Mouse (Mus musculus): ENCODE results near the gene Ryr3. TPM values are rescaled to one million over a fixed set of nuclear protein-coding genes. Genes with fewer than 3 reads are reported as not detected.

The Ryr3 gene
- polyA plus RNA-seq, 1 experiment from 2014 or later, result 0.85 TPM

DNA sequence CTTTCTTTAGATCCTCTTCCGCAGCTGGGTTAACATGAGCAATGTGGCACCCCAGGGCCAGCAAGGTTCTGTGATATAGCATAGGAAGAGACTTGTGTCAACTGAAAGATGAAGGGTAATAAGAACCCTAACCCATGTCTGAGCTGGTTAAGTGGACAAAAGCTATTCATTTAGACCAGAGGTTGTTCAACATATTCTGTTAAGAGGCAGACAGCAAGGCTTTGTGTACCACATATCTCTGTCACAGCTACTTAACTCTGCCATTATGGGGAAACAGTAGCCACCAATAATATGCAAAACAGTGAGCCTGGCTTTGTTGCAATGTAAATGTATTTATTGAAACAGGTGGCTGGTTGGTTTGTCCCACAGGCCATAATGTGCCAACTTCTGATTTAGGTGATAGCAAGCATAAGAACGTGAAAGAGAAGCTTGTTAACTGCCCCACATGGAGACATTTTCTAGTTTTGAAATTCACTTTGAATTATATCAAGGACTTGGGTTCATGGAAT, 350.8 kb downstream of the Ryr3 start:
- Histone ChIP-seq H3K27me3 (ENCODE audit: control insufficient read depth, insufficient read depth, low read length) (no peaks in the 10 kb centered on the region), H3K36me3 (ENCODE audit: control insufficient read depth, insufficient read depth, low read length) (no peaks in the 10 kb centered on the region), H3K9me3 (ENCODE audit: control insufficient read depth, low read length) (no peaks in the 10 kb centered on the region), H3K4me3 (ENCODE audit: low read depth, low read length) (no peak overlapping the region), H3K4me1 (ENCODE audit: control insufficient read depth, insufficient read depth, low read length) (no peaks in the 10 kb centered on the region), H3K27ac (ENCODE audit: low read depth, low read length) (no peak overlapping the region), H3K9ac (ENCODE audit: low read length) (no peak overlapping the region), H3K4me2 (ENCODE audit: low read depth) (no peak overlapping the region)
- 60% methylated on average over 2 of the region's 2 CpGs for WGBS
- peak; percentile 51; the same call in 1 of the 2 replicates for ATAC-seq (ENCODE audit: insufficient read depth, low FRiP score, low TSS enrichment)
- DNase-seq (ENCODE audit: low spot score), result no peak

DNA sequence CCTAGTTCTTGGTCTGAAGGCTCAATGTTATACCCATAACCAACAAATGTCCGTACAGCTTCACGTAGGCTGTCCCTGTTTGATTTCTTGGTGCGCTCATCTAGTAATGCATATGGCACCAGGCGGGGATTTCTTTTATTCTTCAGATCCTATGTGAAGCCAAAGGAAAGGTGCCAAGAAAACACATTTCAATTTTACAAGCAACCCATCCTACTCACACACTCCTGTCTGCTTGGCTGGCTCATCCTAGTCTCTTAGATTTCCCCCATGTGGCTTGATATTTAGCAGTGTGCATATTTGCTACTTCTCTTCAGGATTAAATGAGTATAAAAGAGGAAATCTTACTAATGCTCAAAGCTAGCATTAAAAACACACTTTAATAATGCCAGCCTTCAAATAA, 355.1 kb downstream of the Ryr3 start:
- WGBS, result 96% methylated on average over 4 of the region's 4 CpGs
- ATAC-seq (ENCODE audit: insufficient read depth, low FRiP score, low TSS enrichment) (no peak), DNase-seq (ENCODE audit: low spot score) (no peak)
- H3K27ac ChIP-seq (ENCODE audit: low read depth, low read length), result no peak overlapping the region
- no peaks in the 10 kb centered on the region for H3K36me3 ChIP-seq (ENCODE audit: control insufficient read depth, insufficient read depth, low read length)
- no peak overlapping the region for H3K9ac ChIP-seq (ENCODE audit: low read length)
- no peak overlapping the region for H3K4me3 ChIP-seq (ENCODE audit: low read depth, low read length)
- no peaks in the 10 kb centered on the region for H3K4me1 ChIP-seq (ENCODE audit: control insufficient read depth, insufficient read depth, low read length)
- H3K27me3 ChIP-seq (ENCODE audit: control insufficient read depth, insufficient read depth, low read length), result no peaks in the 10 kb centered on the region
- no peak overlapping the region for H3K4me2 ChIP-seq (ENCODE audit: low read depth)
- H3K9me3 ChIP-seq (ENCODE audit: control insufficient read depth, low read length), result no peaks in the 10 kb centered on the region

GRCm38 (mm10) chr2:112845583-112846512, 371.0 kb downstream of the Ryr3 start:
- H3K4me3 ChIP-seq (ENCODE audit: low read depth, low read length), result no peak overlapping the region
- no peak for ATAC-seq (ENCODE audit: insufficient read depth, low FRiP score, low TSS enrichment)
- no peaks in the 10 kb centered on the region for H3K9me3 ChIP-seq (ENCODE audit: control insufficient read depth, low read length)
- H3K9ac ChIP-seq (ENCODE audit: low read length), result no peak overlapping the region
- WGBS, result 36% methylated on average over 4 of the region's 4 CpGs
- no peaks in the 10 kb centered on the region for H3K27me3 ChIP-seq (ENCODE audit: control insufficient read depth, insufficient read depth, low read length)
- no peaks in the 10 kb centered on the region for H3K4me1 ChIP-seq (ENCODE audit: control insufficient read depth, insufficient read depth, low read length)
- no peak overlapping the region for H3K27ac ChIP-seq (ENCODE audit: low read depth, low read length)
- DNase-seq (ENCODE audit: low spot score), result no peak
- no peak overlapping the region for H3K4me2 ChIP-seq (ENCODE audit: low read depth)
- H3K36me3 ChIP-seq (ENCODE audit: control insufficient read depth, insufficient read depth, low read length), result no peaks in the 10 kb centered on the region

DNA sequence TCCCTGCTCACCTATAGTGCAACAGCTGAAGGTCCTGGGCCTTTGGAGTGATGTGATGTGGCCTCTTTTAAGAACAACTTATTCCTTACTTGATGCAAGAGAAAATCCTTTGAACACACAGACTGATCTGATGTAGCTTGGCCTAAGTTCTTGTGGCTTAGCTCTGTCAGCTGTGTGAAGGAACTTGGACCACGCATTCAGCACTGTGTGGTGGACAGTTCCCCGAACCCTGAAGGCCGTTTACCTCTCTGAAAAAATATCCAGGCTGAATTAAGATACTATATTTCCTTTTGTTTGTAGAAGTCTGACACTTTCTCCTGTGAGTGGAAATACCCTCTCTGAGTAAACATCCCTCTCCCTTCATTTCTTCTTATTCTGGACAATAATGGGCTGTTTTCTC, 374.0 kb downstream of the Ryr3 start:
- H3K36me3 ChIP-seq (ENCODE audit: control insufficient read depth, insufficient read depth, low read length), result no peaks in the 10 kb centered on the region
- ATAC-seq (ENCODE audit: insufficient read depth, low FRiP score, low TSS enrichment) (no peak), DNase-seq (ENCODE audit: low spot score) (no peak)
- 41% methylated on average over 3 of the region's 3 CpGs for WGBS
- H3K9ac ChIP-seq (ENCODE audit: low read length), result no peak overlapping the region
- H3K4me2 ChIP-seq (ENCODE audit: low read depth), result no peak overlapping the region
- H3K27me3 ChIP-seq (ENCODE audit: control insufficient read depth, insufficient read depth, low read length), result no peaks in the 10 kb centered on the region
- H3K9me3 ChIP-seq (ENCODE audit: control insufficient read depth, low read length), result no peaks in the 10 kb centered on the region
- H3K27ac ChIP-seq (ENCODE audit: low read depth, low read length), result no peak overlapping the region
- H3K4me3 ChIP-seq (ENCODE audit: low read depth, low read length), result no peak overlapping the region
- no peaks in the 10 kb centered on the region for H3K4me1 ChIP-seq (ENCODE audit: control insufficient read depth, insufficient read depth, low read length)

DNA sequence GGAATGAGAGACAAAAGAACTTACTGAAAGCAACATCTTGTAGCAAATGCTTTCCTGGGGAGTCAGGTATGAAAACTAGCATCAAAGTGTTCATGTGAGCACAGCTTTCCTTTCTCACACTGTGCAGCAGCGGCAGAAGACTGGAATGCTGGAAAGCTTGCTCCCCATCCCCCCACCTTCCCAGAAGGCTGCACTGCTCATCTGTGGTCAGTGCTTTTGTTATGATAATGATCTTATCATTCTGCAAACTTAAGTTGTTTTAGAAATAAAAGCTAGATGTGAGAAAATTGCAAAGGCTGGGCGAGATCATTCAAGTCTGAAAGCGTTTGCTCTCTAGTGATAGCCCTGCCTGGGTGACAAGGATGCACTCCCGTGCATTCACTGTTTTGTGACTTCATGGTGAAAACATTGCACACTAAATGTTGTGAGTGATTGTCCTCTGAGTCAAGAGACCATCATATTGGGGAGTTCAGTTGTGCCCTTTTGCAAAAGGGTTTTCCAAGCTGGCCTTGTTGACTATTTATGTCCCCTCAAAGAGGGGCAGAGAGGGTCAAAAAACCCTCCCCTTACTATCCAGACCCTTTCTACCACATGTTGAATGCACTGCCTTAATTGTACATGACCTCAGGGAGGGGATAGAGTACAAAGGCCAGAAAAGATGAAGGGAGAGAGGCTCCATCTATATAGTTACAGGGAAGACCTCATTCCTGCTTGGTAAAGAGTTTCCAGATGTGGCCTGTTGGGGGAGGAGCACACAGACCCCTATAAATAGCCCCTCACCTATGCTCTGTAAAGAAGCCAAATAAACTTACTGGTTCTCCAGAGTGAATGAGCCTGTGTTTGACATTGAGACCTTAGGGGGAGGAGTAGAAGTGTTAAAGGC, 385.2 kb downstream of the Ryr3 start:
- Histone ChIP-seq H3K27me3 (ENCODE audit: control insufficient read depth, insufficient read depth, low read length) (no peaks in the 10 kb centered on the region), H3K9me3 (ENCODE audit: control insufficient read depth, low read length) (no peaks in the 10 kb centered on the region), H3K4me2 (ENCODE audit: low read depth) (no peak overlapping the region), H3K9ac (ENCODE audit: low read length) (no peak overlapping the region), H3K4me3 (ENCODE audit: low read depth, low read length) (no peak overlapping the region), H3K4me1 (ENCODE audit: control insufficient read depth, insufficient read depth, low read length) (0 out of 2 replicates have a peak, but pooled peaks cover 3% of the 10 kb centered on the region), H3K36me3 (ENCODE audit: control insufficient read depth, insufficient read depth, low read length) (no peaks in the 10 kb centered on the region), H3K27ac (ENCODE audit: low read depth, low read length) (no peak overlapping the region)
- DNase-seq (ENCODE audit: low spot score), result no peak
- ATAC-seq (ENCODE audit: insufficient read depth, low FRiP score, low TSS enrichment), result no peak
- 44% methylated on average over 4 of the region's 4 CpGs for WGBS

DNA sequence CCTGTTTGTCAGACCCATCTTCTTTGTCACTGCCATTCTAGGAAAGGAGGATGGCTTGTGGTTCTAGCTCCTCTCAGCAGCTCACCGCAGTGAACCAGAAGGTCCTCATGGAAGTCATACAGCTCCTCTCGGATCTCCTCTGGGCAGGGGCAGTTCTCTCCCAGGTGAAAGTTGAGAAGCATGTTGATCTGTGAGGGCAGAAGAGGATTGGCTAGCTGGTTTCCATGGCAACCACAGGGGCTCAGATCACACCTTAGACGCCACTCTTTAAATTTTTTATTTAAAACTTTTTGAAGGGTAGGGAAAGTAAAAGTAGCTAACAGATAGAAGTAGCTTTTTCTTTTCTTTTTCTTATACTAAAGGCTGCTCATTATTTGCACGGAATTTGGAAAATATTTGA, 390.3 kb downstream of the Ryr3 start:
- no peak overlapping the region for H3K27ac ChIP-seq (ENCODE audit: low read depth, low read length)
- DNase-seq (ENCODE audit: low spot score), result no peak
- no peak overlapping the region for H3K4me3 ChIP-seq (ENCODE audit: low read depth, low read length)
- 47% methylated on average over 4 of the region's 4 CpGs for WGBS
- no peaks in the 10 kb centered on the region for H3K36me3 ChIP-seq (ENCODE audit: control insufficient read depth, insufficient read depth, low read length)
- H3K9ac ChIP-seq (ENCODE audit: low read length), result no peak overlapping the region
- no peaks in the 10 kb centered on the region for H3K9me3 ChIP-seq (ENCODE audit: control insufficient read depth, low read length)
- H3K4me1 ChIP-seq (ENCODE audit: control insufficient read depth, insufficient read depth, low read length), result no peaks in the 10 kb centered on the region
- ATAC-seq (ENCODE audit: insufficient read depth, low FRiP score, low TSS enrichment), result no peak
- no peak overlapping the region for H3K4me2 ChIP-seq (ENCODE audit: low read depth)
- no peaks in the 10 kb centered on the region for H3K27me3 ChIP-seq (ENCODE audit: control insufficient read depth, insufficient read depth, low read length)

- Histone ChIP-seq H3K4me3 (ENCODE audit: low read depth, low read length) (no peak overlapping the region), H3K9ac (ENCODE audit: low read length) (no peak overlapping the region), H3K27ac (ENCODE audit: low read depth, low read length) (no peak overlapping the region), H3K27me3 (ENCODE audit: control insufficient read depth, insufficient read depth, low read length) (no peaks in the 10 kb centered on the region), H3K36me3 (ENCODE audit: control insufficient read depth, insufficient read depth, low read length) (no peaks in the 10 kb centered on the region), H3K4me2 (ENCODE audit: low read depth) (no peak overlapping the region), H3K9me3 (ENCODE audit: control insufficient read depth, low read length) (no peaks in the 10 kb centered on the region), H3K4me1 (ENCODE audit: control insufficient read depth, insufficient read depth, low read length) (no peaks in the 10 kb centered on the region)
- 53% methylated on average over 3 of the region's 3 CpGs for WGBS
- DNase-seq (ENCODE audit: low spot score), result no peak
- ATAC-seq (ENCODE audit: insufficient read depth, low FRiP score, low TSS enrichment), result no peak
Observed at GRCm38 (mm10) chr2:112822721-112823120, 394.2 kb downstream of the Ryr3 start.

DNA sequence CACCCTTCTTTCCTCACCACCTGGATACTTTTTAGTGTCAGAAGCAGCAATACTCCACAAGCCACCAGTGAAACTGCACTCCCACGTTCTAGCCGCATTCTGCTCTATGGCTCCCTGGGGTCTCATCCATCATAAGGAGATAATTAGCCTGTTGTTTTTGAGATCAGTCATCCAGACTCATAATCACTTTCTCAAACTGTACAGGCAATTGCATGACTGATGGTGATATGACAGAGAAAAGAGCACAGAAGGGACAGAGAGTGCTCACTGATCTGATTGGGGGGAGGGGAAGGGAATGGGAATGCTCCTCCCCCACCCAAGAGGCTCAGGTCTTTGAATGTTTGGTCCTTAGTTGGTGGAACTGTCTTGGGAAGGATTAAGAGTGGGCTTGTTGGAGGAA, 397.8 kb downstream of the Ryr3 start:
- no peak overlapping the region for H3K27ac ChIP-seq (ENCODE audit: low read depth, low read length)
- 54% methylated on average over 2 of the region's 2 CpGs for WGBS
- ATAC-seq (ENCODE audit: insufficient read depth, low FRiP score, low TSS enrichment) (no peak), DNase-seq (ENCODE audit: low spot score) (no peak)
- H3K36me3 ChIP-seq (ENCODE audit: control insufficient read depth, insufficient read depth, low read length), result no peaks in the 10 kb centered on the region
- H3K27me3 ChIP-seq (ENCODE audit: control insufficient read depth, insufficient read depth, low read length), result no peaks in the 10 kb centered on the region
- H3K4me1 ChIP-seq (ENCODE audit: control insufficient read depth, insufficient read depth, low read length), result no peaks in the 10 kb centered on the region
- H3K4me2 ChIP-seq (ENCODE audit: low read depth), result no peak overlapping the region
- H3K9ac ChIP-seq (ENCODE audit: low read length), result no peak overlapping the region
- no peak overlapping the region for H3K4me3 ChIP-seq (ENCODE audit: low read depth, low read length)
- H3K9me3 ChIP-seq (ENCODE audit: control insufficient read depth, low read length), result no peaks in the 10 kb centered on the region
